Mouse (Mus musculus): ENCODE results near the gene Ehbp1. TPM values are rescaled to one million over a fixed set of nuclear protein-coding genes. Genes with fewer than 3 reads are reported as not detected.

Gene Ehbp1
- polyA plus RNA-seq, 1 experiment from 2014 or later = 6.7 TPM

DNA sequence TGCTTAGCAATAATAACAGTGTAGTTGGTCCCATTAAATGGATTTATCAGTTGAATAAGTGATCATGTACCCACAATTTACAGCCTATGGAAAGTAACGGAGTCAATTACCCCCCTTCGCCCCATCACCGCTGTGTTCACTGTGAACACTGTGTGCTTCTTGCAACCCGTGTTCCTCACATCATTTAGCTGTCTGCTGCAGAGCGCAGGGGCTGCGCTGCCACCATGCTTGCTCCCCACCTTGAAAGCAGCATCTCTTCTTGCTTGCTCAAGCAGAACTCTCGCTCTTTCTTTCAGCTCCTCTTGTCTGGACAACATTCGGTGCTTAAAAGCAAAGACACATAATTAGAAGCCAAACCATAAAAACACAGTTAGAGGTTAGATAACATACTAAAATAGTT lies 252.7 kb downstream of the Ehbp1 start:
- Histone ChIP-seq H3K4me1 (no peaks in the 10 kb centered on the region), H3K9me3 (no peaks in the 10 kb centered on the region), H3K4me3 (no peak overlapping the region), H3K27me3 (replicated peaks; ENCODE audit: low read depth, poor library complexity, severe bottlenecking) (no peaks in the 10 kb centered on the region), H3K27ac (replicated peaks) (no peak overlapping the region), H3K36me3 (replicated peaks) (no peaks in the 10 kb centered on the region)
- 76% methylated on average over 8 of the region's 8 CpGs for WGBS
- no peak for DNase-seq (ENCODE audit: low spot score)

DNA sequence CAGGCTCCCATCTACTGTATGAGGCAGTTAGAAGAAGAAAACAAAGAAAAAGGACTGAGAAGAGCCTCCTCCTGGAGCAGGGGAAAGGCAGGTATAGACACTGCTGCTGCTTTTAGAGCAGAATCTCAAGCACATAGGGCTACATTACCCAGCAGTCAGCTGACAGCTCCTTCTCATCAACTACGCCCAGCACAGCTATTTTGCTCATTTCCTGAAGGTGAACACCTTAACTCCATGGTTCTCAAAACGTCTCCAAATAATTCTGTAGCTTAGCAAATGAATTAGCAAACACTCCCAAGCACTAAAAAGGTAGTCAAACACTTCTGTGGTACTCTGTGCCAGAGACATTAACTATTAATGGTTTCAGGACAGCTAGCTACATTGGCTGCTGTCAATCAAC lies 278.7 kb downstream of the Ehbp1 start:
- H3K27me3 ChIP-seq (replicated peaks; ENCODE audit: low read depth, poor library complexity, severe bottlenecking) = no peaks in the 10 kb centered on the region
- DNase-seq (ENCODE audit: low spot score) = no peak
- H3K9me3 ChIP-seq = no peaks in the 10 kb centered on the region
- H3K36me3 ChIP-seq (replicated peaks) = no peaks in the 10 kb centered on the region; the same call in 1 of the 2 replicates
- H3K27ac ChIP-seq (replicated peaks) = no peak overlapping the region
- H3K4me3 ChIP-seq = no peak overlapping the region
- H3K4me1 ChIP-seq = 0 out of 2 replicates have a peak, but pooled peaks cover 2% of the 10 kb centered on the region
- 63% methylated on average over 2 of the region's 2 CpGs for WGBS

GRCm38 (mm10) chr11:22061660-22062059 lies 280.4 kb downstream of the Ehbp1 start:
- 86% methylated on average over 4 of the region's 4 CpGs for WGBS
- no peaks in the 10 kb centered on the region for H3K27me3 ChIP-seq (replicated peaks; ENCODE audit: low read depth, poor library complexity, severe bottlenecking)

DNA sequence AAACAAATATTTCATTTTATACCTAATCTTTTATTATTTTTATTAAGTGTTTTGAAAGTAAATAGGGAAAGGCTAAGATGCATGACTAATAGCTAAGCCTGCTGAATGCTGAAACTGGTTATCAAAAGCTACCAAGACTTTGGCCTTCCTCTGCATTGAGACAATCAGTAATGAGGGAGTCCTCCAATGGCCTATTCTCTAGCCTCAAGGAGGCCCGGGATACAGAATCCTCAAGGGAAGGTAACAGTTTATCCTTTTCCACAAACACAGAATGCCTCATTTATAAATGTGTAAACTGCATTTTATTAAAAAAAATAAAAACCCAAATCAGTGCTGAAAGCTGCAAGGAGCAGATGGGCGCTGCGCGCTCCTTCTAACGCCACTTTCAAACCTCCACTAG lies 284.6 kb downstream of the Ehbp1 start:
- Histone ChIP-seq H3K27ac (replicated peaks) (no peak overlapping the region), H3K4me3 (no peak overlapping the region), H3K9me3 (no peaks in the 10 kb centered on the region), H3K36me3 (replicated peaks) (no peaks in the 10 kb centered on the region), H3K27me3 (replicated peaks; ENCODE audit: low read depth, poor library complexity, severe bottlenecking) (no peaks in the 10 kb centered on the region), H3K4me1 (0 out of 2 replicates have a peak, but pooled peaks cover 2% of the 10 kb centered on the region)
- no peak for DNase-seq (ENCODE audit: low spot score)
- 85% methylated on average over 5 of the region's 5 CpGs for WGBS

More at GRCm38 (mm10) chr11:22061660-22062059, 280.4 kb downstream of the Ehbp1 start:
- DNase-seq (ENCODE audit: low spot score) = no peak
- Histone ChIP-seq H3K36me3 (replicated peaks) (no peaks in the 10 kb centered on the region; the same call in 1 of the 2 replicates), H3K27ac (replicated peaks) (no peak overlapping the region), H3K9me3 (no peaks in the 10 kb centered on the region), H3K4me1 (0 out of 2 replicates have a peak, but pooled peaks cover 2% of the 10 kb centered on the region), H3K4me3 (no peak overlapping the region)

GRCm38 (mm10) chr11:22055908-22056307 lies 286.2 kb downstream of the Ehbp1 start:
- H3K9me3 ChIP-seq = no peaks in the 10 kb centered on the region
- no peak overlapping the region for H3K4me3 ChIP-seq
- H3K4me1 ChIP-seq = 0 out of 2 replicates have a peak, but pooled peaks cover 2% of the 10 kb centered on the region
- 85% methylated on average over 6 of the region's 6 CpGs for WGBS
- H3K36me3 ChIP-seq (replicated peaks) = no peaks in the 10 kb centered on the region
- no peak overlapping the region for H3K27ac ChIP-seq (replicated peaks)
- no peaks in the 10 kb centered on the region for H3K27me3 ChIP-seq (replicated peaks; ENCODE audit: low read depth, poor library complexity, severe bottlenecking)
- DNase-seq (ENCODE audit: low spot score) = no peak

DNA sequence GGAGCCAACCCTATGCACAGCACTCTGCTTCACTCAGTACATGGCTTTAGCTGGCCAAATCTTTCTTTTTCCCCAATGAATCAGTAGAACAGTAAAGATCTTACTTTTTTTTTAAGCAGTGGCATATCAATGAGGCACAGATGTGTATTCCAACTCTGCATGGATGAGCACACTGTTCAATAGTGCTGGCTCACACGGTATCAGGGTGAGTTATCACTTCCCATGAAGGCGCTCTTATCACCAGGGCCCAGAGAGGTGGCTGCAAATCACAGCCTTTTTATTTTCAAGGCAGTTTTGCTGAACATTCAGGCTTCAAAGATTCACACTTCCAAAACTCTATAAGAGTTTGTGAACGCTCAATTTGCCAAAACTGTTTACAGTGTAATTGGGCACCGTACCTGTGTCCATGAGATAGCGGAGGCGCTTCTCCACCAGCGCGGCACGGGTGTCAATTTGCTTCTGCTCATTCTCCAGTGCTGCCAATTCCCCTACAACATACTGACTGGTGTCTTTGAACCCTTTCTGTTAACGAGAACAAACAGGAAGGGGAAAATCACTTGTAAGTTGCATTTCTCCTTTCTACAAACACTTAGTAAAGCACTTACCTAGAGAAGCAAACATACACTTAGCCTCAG lies 288.9 kb downstream of the Ehbp1 start:
- no peaks in the 10 kb centered on the region for H3K4me1 ChIP-seq
- H3K9me3 ChIP-seq = no peaks in the 10 kb centered on the region
- DNase-seq (ENCODE audit: low spot score) = no peak
- H3K27me3 ChIP-seq (replicated peaks; ENCODE audit: low read depth, poor library complexity, severe bottlenecking) = no peaks in the 10 kb centered on the region
- 81% methylated on average over 10 of the region's 10 CpGs for WGBS
- no peak overlapping the region for H3K4me3 ChIP-seq
- no peaks in the 10 kb centered on the region for H3K36me3 ChIP-seq (replicated peaks)
- H3K27ac ChIP-seq (replicated peaks) = no peak overlapping the region

- 73% methylated on average over 7 of the region's 7 CpGs for WGBS
Measured at GRCm38 (mm10) chr11:22050864-22051263, 291.2 kb downstream of the Ehbp1 start.

GRCm38 (mm10) chr11:22039854-22040426 lies 302.2 kb downstream of the Ehbp1 start:
- H3K4me3 ChIP-seq = no peak overlapping the region
- H3K27ac ChIP-seq (replicated peaks) = no peak overlapping the region
- no peaks in the 10 kb centered on the region for H3K36me3 ChIP-seq (replicated peaks)
- 75% methylated on average over 6 of the region's 6 CpGs for WGBS
- H3K27me3 ChIP-seq (replicated peaks; ENCODE audit: low read depth, poor library complexity, severe bottlenecking) = no peaks in the 10 kb centered on the region
- DNase-seq (ENCODE audit: low spot score) = no peak
- H3K4me1 ChIP-seq = no peaks in the 10 kb centered on the region
- no peaks in the 10 kb centered on the region for H3K9me3 ChIP-seq

More at GRCm38 (mm10) chr11:22050864-22051263, 291.2 kb downstream of the Ehbp1 start:
- Histone ChIP-seq H3K36me3 (replicated peaks) (no peaks in the 10 kb centered on the region), H3K4me3 (no peak overlapping the region), H3K27ac (replicated peaks) (no peak overlapping the region), H3K27me3 (replicated peaks; ENCODE audit: low read depth, poor library complexity, severe bottlenecking) (no peaks in the 10 kb centered on the region), H3K4me1 (no peaks in the 10 kb centered on the region), H3K9me3 (no peaks in the 10 kb centered on the region)
- no peak for DNase-seq (ENCODE audit: low spot score)

DNA sequence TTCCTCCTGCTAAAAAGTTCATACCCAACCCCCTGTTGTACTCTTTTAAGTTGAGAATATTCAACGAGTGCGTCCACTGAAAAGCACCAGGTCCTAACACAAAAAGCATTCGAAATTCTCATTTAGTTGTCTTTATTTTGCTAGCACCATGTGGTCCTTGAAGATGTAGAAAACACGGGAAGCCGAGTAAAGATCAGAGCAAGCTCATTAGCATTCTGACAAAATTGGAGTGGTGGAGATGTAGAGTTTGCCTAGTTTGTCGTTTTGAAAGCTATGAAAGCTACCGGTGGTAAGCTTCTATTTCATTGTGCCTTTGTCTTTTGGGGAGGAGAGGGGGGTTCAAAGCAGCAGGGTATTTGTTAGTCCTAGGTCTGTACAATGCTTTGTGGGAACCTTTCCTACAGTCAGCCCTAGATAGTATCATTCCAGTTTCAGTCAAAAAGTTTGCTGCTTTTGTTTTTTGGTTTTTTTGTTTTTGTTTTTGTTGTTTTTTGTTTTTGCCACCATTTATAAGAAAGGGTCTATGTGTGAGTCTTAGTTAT lies 307.5 kb downstream of the Ehbp1 start:
- H3K4me1 ChIP-seq = no peaks in the 10 kb centered on the region
- no peaks in the 10 kb centered on the region for H3K36me3 ChIP-seq (replicated peaks)
- no peak overlapping the region for H3K27ac ChIP-seq (replicated peaks)
- no peak for DNase-seq (ENCODE audit: low spot score)
- WGBS = 27% methylated on average over 7 of the region's 7 CpGs
- H3K27me3 ChIP-seq (replicated peaks; ENCODE audit: low read depth, poor library complexity, severe bottlenecking) = no peaks in the 10 kb centered on the region
- no peaks in the 10 kb centered on the region for H3K9me3 ChIP-seq
- H3K4me3 ChIP-seq = no peak overlapping the region

DNA sequence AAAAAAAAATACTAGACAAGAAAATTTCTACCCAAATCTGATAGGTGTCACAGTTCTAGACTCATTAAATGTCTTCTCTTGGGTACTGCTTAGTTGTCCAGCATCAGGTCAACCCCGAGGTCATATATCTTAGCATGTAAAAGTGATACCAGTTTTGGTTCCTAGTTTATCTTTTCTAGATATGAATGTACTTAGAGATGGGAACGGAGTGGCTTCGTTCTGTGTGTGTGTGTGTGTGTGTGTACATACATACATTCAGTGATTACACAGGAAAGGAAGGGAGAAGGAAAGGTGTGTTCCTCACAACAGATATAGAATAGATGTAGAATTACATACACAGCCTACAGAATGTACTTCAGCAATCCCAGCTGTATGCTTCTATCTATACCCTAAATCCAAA lies 308.5 kb downstream of the Ehbp1 start:
- Histone ChIP-seq H3K4me3 (no peak overlapping the region), H3K27ac (replicated peaks) (no peak overlapping the region), H3K9me3 (no peaks in the 10 kb centered on the region), H3K4me1 (no peaks in the 10 kb centered on the region), H3K27me3 (replicated peaks; ENCODE audit: low read depth, poor library complexity, severe bottlenecking) (no peaks in the 10 kb centered on the region), H3K36me3 (replicated peaks) (no peaks in the 10 kb centered on the region)
- DNase-seq (ENCODE audit: low spot score) = no peak
- WGBS = 94% methylated on average over 3 of the region's 3 CpGs

DNA sequence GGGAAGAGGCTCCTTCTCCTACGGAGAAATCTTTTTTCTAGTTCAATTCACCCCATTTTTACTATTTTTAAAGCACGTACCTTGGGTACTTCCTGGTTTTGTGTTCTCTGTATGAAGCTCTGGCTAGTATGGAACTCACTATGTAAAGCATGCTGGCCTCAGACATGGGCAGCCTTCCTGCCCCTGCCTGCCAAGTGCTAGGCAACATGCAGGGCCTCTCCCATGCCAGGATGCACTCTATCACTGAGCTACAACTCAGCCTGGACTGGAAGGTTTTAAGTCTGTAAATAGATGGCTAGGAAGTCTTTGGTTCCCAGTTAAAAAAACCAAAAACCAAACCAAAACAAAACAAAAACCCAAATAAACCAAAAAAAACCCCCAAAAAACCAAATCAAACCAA lies 321.5 kb downstream of the Ehbp1 start:
- H3K4me3 ChIP-seq = no peak overlapping the region
- no peaks in the 10 kb centered on the region for H3K27me3 ChIP-seq (replicated peaks; ENCODE audit: low read depth, poor library complexity, severe bottlenecking)
- no peak for DNase-seq (ENCODE audit: low spot score)
- no peaks in the 10 kb centered on the region for H3K36me3 ChIP-seq (replicated peaks)
- H3K9me3 ChIP-seq = no peaks in the 10 kb centered on the region
- no peaks in the 10 kb centered on the region for H3K4me1 ChIP-seq
- H3K27ac ChIP-seq (replicated peaks) = no peak overlapping the region
- WGBS = 86% methylated on average over 2 of the region's 2 CpGs

- no peaks in the 10 kb centered on the region; the same call in 1 of the 2 replicates for H3K27me3 ChIP-seq (replicated peaks; ENCODE audit: low read depth, poor library complexity, severe bottlenecking)
- H3K4me3 ChIP-seq = no peak overlapping the region
- H3K27ac ChIP-seq (replicated peaks) = no peak overlapping the region
- no peak for DNase-seq (ENCODE audit: low spot score)
- H3K36me3 ChIP-seq (replicated peaks) = no peaks in the 10 kb centered on the region
- H3K4me1 ChIP-seq = 0 out of 2 replicates have a peak, but pooled peaks cover 3% of the 10 kb centered on the region
- no peaks in the 10 kb centered on the region for H3K9me3 ChIP-seq
- WGBS = 51% methylated on average over 8 of the region's 8 CpGs
Measured at GRCm38 (mm10) chr11:22017444-22017843, 324.6 kb downstream of the Ehbp1 start.

GRCm38 (mm10) chr11:22016341-22016740 lies 325.8 kb downstream of the Ehbp1 start:
- Histone ChIP-seq H3K27me3 (replicated peaks; ENCODE audit: low read depth, poor library complexity, severe bottlenecking) (peaks cover 2% of the 10 kb centered on the region), H3K9me3 (no peaks in the 10 kb centered on the region), H3K27ac (replicated peaks) (no peak overlapping the region), H3K4me3 (no peak overlapping the region), H3K36me3 (replicated peaks) (no peaks in the 10 kb centered on the region), H3K4me1 (0 out of 2 replicates have a peak, but pooled peaks cover 3% of the 10 kb centered on the region)
- DNase-seq (ENCODE audit: low spot score) = no peak
- 85% methylated on average over 3 of the region's 3 CpGs for WGBS
